ENCODE assay signal across 8 mouse cellular contexts in genomic region chr12:56696174-56697010, GRCm38 (mm10). TPM values are rescaled to one million over a fixed set of nuclear protein-coding genes. Genes with fewer than 3 reads are reported as not detected.
A peak's percentile ranks its signal among the peaks of the same experiment; 100 is the strongest.
DNase-seq lines count a peak whose midpoint lies in the region; ATAC-seq and TF ChIP-seq lines count a peak whose summit lies in the region.
"Had no signal": no experiment of that assay in that cellular context is flagged by ENCODE, and none has a peak within 500 bp of the region (broad histone marks: within the 10 kb centered on the region; RNA-seq: fewer than 3 reads in every experiment).

No protein-coding gene starts in this region.

- no peaks in the 10 kb centered on the region for H3K9me3 ChIP-seq in forebrain, embryonic 13.5 days (replicated peaks)
- H3K9me3 ChIP-seq in liver, embryonic 15.5 days (replicated peaks) = no peaks in the 10 kb centered on the region

- no peak for ATAC-seq in forebrain, embryonic 13.5 days
- ATAC-seq in liver, embryonic 15.5 days (ENCODE audit: insufficient read depth) = no peak
- no peak for ATAC-seq in CD4-positive, CD25-positive, alpha-beta regulatory T cell, adult 4 months

- peaks cover 5% of the 10 kb centered on the region for H3K27me3 ChIP-seq in testis, adult 2 months (ENCODE audit: control insufficient read depth, insufficient read depth, low read length)
- peaks cover 97% of the 10 kb centered on the region for H3K27me3 ChIP-seq in forebrain, embryonic 13.5 days
- peaks cover 99% of the 10 kb centered on the region for H3K27me3 ChIP-seq in liver, embryonic 15.5 days

- DNase-seq in testis, postnatal 10 days (ENCODE audit: low spot score) = no peak
- no peak for DNase-seq in spleen, postnatal 14 days (ENCODE audit: low spot score in 2 of 2)
- DNase-seq in layer of hippocampus, adult 8-10 months (ENCODE audit: low spot score in 2 of 2) = no peak
- DNase-seq: cerebellum, adult 18-20 months had no signal

- no peak for TF ChIP-seq POLR2A in testis, adult 2 months (IDR thresholded peaks at IDR 0.05; ENCODE audit: control insufficient read depth, low read depth, low read length)

- H3K4me2 ChIP-seq in forebrain, embryonic 13.5 days = peak overlapping the region; percentile 52
- H3K4me2 ChIP-seq in liver, embryonic 15.5 days = peak overlapping the region; percentile 55

- under 1% methylated on average over 57 of the region's 57 CpGs for WGBS in forebrain, embryonic 13.5 days
- 2% methylated on average over 57 of the region's 57 CpGs for WGBS in liver, embryonic 15.5 days (ENCODE audit: insufficient replicate concordance)

- H3K4me1 ChIP-seq in testis, adult 2 months (ENCODE audit: control insufficient read depth, insufficient read depth, low read length) = peaks cover 11% of the 10 kb centered on the region
- peaks cover 31% of the 10 kb centered on the region for H3K4me1 ChIP-seq in forebrain, embryonic 13.5 days
- H3K4me1 ChIP-seq in liver, embryonic 15.5 days (replicated peaks) = peaks cover 17% of the 10 kb centered on the region; the same call in 1 of the 2 replicates

- H3K4me3 ChIP-seq in testis, adult 2 months (ENCODE audit: control insufficient read depth, low read depth, low read length) = peak overlapping the region; percentile 30
- H3K4me3 ChIP-seq in forebrain, embryonic 13.5 days = peak overlapping the region; percentile 31
- peak overlapping the region; percentile 35 for H3K4me3 ChIP-seq in liver, embryonic 15.5 days (replicated peaks)

- H3K9ac ChIP-seq in forebrain, embryonic 13.5 days = no peak overlapping the region
- no peak overlapping the region for H3K9ac ChIP-seq in liver, embryonic 15.5 days

- no peak overlapping the region for H3K27ac ChIP-seq in testis, adult 2 months (ENCODE audit: control insufficient read depth, insufficient read depth, low read depth, low read length)
- no peak overlapping the region for H3K27ac ChIP-seq in forebrain, embryonic 13.5 days
- no peak overlapping the region for H3K27ac ChIP-seq in liver, embryonic 15.5 days (replicated peaks)

- H3K36me3 ChIP-seq in testis, adult 2 months (ENCODE audit: control insufficient read depth, insufficient read depth, low read length) = no peaks in the 10 kb centered on the region
- H3K36me3 ChIP-seq in forebrain, embryonic 13.5 days (ENCODE audit: poor library complexity, severe bottlenecking) = no peaks in the 10 kb centered on the region
- H3K36me3 ChIP-seq in liver, embryonic 15.5 days (replicated peaks) = no peaks in the 10 kb centered on the region

- no peak for TF ChIP-seq CTCF in testis, adult 2 months (IDR thresholded peaks at IDR 0.05; ENCODE audit: control insufficient read depth, insufficient read depth, insufficient replicate concordance, low read depth, low read length)

RNA-seq across cellular contexts. Expression of gene Pax9, which starts 4.8 kb away (rescaled TPM):
- 5.5 and 6.4 TPM in 2 replicates for polyA plus RNA-seq in testis, adult 2 months (2012; rRNA removed)
- not detected in 2 replicates for polyA plus RNA-seq in forebrain, embryonic 13.5 days (2015; fragmentation: Nextera tagmentation; extraction: Ambion mirVana)
- 0.15 and 0.18 TPM in 2 replicates for polyA plus RNA-seq in liver, embryonic 15.5 days (2015; fragmentation: Nextera tagmentation; extraction: Ambion mirVana)
- under 1 TPM in 1 of 2 experiments, not detected in 1; 0.15 TPM for polyA plus RNA-seq in CD4-positive, CD25-positive, alpha-beta regulatory T cell, adult 4 months (2017; shearing (Covaris generic))
- total RNA-seq in layer of hippocampus, adult 8-10 months (2022) = not detected
